Mouse (Mus musculus): ENCODE results near the gene Mmp14.

The Mmp14 gene

DNA sequence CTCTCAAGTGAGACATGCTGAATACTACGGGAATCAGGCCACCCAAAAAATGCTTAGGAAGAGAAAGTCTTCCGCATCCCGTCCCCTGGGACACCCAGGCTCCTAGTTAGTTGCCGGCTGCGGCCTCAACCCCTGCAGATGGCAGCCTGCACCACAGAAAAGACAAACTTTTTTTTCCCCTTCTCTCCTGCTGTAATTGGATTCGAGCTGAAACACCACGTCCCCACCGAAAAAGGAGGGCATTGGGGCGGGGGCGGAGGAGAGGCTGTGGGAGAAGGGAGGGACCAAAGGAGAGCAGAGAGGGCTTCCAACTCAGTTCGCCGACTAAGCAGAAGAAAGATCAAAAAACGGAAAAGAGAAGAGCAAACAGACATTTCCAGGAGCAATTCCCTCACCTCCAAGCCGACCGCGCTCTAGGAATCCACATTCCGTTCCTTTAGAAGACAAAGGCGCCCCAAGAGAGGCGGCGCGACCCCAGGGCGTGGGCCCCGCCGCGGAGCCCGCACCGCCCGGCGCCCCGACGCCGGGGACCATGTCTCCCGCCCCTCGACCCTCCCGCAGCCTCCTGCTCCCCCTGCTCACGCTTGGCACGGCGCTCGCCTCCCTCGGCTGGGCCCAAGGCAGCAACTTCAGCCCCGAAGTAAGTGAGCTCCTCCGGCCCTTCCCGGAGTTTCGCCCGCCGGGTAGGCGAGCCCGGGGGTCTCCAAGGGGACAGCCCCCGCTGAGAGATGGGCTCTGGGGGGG lies at the start of gene Mmp14:
Mmp14 (plus strand) TSS at position 279 of the 744 bp plus-strand sequence.
- no peak for DNase-seq (ENCODE audit: extremely low spot score, low read depth, low spot score)

DNA sequence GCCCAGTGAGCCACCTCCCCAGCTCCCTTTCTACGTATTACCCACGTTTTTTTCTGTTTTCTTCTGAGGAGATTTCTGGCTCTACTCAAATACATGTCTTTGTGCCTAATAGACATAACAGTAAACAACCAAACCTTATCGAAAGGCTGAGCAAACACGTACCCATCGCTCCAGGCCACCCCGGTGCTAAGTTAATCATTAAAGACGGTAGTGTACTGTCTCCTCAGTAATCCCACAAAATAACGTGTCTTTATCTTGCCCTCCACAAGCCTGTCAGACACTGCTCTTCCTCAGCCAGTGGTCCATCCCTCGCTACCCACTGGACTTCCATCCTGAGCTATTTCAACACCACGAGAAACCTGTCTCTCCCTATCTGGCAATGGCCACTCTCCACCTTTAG lies 49.6 kb upstream of the Mmp14 start:
- DNase-seq (ENCODE audit: extremely low spot score, low read depth, low spot score) = no peak

DNA sequence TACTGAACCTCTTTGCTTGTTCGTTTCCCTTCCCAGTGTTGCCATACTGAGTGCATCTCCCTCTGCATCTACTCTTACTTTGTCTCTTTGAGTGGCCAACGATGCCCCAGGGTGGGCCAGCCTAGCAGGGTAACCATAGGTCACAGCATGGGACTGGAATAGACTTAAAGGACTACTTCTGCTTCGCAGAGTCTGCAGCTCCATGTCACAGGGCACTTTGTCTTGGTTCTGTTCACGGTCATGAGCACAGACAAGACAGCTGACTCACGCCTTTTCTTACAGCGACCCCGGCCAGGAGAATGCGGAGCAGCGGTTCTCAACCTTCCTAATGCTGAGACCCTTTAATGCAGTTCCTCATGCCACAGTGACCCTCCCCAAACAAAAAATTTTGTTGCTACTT lies 48.8 kb upstream of the Mmp14 start:
- DNase-seq (ENCODE audit: extremely low spot score, low read depth, low spot score) = no peak

DNA sequence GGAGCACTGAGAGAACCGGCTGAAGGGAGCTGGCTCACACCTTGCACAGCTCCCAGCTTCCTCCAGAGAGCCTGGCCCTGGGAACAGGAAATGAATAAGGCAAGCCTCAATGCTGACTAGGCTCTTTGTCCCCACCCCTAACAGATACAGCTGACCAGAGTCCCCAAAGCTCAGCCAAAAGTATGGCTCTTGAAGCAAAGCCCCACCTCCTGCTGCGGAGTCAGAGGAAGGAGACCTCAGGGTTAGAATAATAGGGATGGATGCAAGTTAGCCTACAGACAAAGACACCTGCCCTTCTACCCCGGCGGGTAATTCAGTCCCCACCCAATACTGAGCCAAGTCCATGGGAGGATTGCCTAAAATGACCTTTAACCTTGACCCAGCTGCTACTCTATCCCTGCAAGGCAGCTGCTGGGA lies 48.0 kb upstream of the Mmp14 start:
- no peak for DNase-seq (ENCODE audit: extremely low spot score, low read depth, low spot score)

DNA sequence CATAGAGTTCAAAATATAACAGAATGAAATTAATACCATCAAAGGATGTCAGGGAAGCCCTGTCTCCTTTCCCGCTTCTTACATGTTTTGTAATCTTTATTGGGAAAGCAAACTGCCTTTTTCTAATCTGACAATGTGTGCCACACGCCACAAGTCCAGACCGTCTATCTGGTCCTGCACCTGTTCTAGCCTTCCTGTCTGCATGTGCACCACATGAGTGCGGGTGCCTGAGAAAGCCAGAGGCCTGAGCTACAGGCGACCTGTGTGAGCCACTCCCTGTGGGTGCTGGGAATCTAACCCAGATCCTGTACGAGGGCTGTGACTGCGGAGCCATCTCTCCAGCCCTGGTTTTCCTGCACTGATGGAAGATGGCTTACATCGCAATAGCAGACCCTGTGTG lies 47.0 kb upstream of the Mmp14 start:
- DNase-seq (ENCODE audit: extremely low spot score, low read depth, low spot score) = no peak

DNA sequence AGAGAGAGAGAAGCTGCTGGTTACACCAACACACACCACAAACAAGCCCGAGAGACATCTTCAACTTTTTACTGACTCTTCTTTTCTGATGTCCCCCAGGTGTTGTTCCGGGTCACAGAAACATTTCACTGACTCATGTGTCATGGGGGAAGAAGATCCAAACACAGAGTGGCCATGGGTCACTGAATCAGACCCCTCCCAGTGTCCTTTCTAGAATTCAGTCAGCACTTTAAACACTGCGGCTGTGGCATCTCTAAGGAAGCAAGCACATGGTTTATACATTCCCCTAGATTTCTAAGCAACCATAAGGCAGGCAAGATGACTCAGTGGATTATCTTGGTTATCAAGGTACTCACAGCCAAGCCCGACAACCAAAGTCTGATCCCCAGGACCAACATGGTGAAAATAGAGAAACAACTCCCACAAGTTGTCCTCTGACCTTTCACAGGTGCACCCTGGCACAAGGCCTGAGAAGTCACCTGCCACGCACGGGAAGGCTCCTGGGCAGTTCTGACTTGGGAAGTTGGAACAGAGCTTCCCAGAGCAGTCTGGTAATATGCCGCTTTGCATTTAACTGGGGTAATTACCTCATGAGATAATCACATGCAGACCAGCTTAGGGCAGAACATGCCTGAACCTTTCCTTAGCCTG lies 45.3 kb upstream of the Mmp14 start:
- no peak for DNase-seq (ENCODE audit: extremely low spot score, low read depth, low spot score)

DNA sequence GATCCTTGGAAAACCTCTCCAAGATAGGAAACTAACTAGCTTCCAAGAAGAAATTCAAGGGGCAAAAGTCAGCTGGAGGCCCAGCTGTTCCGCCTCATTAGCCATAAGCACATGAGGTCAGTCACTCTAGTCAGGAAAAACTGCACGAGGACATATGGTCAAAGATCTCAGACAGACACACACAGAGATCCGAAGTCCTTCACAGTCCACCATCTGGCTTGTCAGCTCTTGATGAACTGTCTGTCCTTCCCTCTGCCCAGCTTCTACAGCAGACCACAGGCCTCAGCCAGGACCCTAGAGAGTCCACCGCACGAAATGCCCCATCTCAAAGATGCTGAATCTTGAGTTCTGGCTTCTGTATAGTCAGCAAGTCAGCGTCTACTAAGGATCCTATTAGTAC lies 43.9 kb upstream of the Mmp14 start:
- DNase-seq (ENCODE audit: extremely low spot score, low read depth, low spot score) = no peak

DNA sequence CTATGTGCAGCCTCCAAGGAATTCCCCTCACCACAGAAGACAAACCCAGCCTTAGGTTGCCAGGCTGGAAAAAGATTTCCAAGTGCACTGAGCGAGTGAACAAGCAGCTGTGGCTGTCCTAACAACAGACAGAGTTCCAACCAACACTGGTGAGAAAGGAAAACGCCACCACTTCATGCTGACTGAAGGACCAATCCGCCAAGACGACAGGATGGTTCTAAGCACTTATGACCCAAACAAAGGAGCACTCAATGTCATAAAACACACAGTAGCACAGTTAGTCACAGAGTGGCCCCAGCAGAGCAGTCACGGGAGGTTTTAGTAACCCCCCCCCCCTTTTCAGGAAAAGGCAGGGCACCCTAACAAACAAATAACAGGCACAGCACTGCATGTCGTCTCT lies 40.6 kb upstream of the Mmp14 start:
- DNase-seq (ENCODE audit: extremely low spot score, low read depth, low spot score) = no peak

DNA sequence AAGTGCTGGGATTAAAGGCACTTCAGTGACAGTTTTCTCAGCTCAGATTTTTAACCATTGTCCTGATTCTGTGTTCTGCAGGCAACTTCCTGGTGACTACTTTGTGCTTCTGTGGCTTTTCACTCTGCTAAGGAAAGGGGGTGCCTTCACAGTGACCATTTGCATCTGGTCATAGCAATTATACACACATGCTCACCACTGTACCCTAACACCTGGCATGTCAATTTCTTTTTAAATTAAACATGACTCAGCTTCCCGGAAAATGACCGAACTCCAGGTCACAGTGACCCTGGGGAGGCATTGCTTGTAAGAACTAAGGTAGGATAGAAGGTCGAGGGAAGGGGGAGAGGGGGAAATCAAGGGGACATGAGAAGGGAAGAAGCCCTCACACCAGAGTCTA lies 37.6 kb upstream of the Mmp14 start:
- no peak for DNase-seq (ENCODE audit: extremely low spot score, low read depth, low spot score)

DNA sequence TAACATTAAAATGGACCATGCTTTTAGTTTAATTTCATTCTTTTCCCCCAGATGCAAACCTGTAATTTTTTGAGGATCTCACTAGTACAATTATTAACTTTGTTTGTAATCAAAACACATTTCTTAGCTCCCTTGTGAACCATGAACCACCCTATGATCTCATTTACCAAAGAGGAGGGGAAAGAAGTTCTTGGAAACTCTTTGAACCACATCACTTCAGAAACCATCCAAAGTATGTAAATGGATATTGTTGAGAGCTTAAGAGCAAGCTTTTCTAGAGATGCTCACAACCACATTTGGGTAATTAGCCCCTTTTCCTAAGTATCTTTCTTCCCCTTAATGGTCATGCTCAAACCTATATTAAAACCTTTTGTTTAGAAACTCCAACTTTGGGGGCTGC lies 37.1 kb upstream of the Mmp14 start:
- no peak for DNase-seq (ENCODE audit: extremely low spot score, low read depth, low spot score)

DNA sequence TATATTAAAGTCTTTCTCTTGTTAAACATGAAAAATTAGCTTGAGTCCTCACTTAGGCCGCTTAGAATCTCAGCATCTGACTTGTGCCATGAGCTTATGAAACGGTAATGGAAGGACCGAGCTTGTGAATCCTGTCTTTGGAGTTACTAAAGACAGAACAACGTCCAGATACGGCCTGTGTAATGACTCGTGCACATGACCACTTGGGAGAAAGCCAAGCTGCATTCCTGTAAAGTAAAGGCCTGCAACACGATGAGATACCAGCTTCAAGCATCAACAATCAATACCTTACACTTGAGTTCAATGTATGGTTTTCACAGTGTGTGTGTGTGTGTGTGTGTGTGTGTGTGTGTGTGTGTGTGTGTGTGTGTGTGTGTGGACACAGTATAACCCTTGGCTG lies 34.7 kb upstream of the Mmp14 start:
- no peak for DNase-seq (ENCODE audit: extremely low spot score, low read depth, low spot score)

DNA sequence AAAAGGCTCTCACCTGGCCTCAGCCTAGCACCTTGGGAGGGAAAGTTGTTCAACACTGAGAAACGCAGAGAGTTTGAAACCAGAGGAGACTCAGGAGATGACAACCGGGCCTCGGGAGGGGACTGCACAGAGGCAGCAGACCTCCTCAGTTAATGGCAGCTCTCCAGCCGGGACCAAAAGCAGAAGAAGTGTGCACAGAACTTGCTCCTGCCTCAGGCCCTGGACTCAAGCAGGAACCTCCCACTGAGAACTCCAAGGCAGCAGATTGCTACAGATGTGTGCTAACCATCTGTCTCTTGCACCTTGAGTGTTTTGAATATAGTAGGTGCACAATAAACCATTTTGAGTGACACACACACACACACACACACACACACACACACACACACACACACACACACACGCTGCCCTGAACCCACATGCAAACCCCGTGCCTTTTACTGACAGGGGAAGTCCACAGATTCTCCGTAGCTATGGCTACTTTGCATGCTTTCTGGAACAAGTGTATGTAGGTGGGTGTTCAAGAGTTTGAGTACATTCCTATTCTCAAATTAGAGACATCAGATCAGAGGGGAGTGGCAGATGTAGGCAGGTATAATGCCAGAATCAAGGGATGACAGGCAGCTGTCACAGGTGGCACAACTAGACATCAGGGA lies 33.4 kb upstream of the Mmp14 start:
- no peak for DNase-seq (ENCODE audit: extremely low spot score, low read depth, low spot score)

DNA sequence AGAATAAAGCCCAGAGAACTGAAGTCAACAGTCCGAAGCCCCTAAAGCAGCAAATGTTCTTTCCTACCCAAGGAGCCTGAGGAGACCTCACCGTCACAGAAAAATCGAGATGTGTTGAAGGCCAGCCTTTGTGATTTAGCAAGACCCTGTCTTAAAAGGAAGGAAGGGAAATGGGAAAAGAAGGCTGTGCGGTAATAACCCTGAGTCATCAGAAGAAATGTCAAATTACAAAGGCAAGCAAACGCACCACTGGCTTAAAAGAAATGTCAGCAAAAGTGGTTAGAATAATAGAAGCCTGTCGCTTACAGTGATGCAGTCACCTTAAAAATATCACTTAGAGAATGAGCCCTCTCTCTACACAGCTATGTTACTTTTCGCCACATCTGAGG lies 32.9 kb upstream of the Mmp14 start:
- no peak for DNase-seq (ENCODE audit: extremely low spot score, low read depth, low spot score)

DNA sequence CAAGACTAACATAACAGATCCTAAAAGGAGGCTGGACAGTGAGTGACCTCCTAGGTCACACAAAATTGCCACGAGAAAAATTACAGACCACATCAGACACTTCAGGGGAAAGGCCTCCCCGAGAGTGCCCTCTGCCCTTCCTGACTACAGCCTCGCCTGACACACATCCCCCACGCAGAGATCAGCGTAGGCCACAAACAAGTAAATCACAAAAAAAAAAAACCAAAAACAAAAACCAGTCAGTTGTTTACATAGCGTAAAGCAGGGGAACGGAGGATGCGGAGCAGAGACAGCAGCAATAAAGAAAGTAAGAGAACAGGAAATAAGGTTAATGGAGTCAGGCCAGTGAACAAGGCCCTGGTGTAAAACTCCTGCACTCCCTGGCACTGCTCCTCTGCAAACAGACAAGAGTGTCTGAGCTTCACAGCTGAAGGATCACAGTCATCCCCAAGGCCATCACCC lies 32.5 kb upstream of the Mmp14 start:
- no peak for DNase-seq (ENCODE audit: extremely low spot score, low read depth, low spot score)

DNA sequence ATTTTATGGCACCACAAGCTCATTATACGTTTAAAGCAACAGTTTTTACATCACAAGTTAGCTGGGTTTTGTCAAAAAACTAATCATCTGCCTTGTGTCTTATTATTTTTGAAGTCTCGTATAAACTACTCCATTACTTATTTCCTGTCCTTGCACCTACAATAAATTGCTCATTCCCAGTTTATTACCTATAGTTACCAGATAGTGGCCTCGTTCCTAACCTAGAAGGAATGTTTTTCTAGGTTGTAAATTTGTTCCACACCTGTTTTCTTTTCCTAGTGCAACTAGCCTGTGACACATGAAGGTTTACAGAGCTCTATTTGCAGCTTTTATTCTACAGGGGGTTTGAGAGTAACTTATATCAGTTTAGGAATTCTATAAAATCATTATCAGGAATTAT lies 29.7 kb upstream of the Mmp14 start:
- no peak for DNase-seq (ENCODE audit: extremely low spot score, low read depth, low spot score)

DNA sequence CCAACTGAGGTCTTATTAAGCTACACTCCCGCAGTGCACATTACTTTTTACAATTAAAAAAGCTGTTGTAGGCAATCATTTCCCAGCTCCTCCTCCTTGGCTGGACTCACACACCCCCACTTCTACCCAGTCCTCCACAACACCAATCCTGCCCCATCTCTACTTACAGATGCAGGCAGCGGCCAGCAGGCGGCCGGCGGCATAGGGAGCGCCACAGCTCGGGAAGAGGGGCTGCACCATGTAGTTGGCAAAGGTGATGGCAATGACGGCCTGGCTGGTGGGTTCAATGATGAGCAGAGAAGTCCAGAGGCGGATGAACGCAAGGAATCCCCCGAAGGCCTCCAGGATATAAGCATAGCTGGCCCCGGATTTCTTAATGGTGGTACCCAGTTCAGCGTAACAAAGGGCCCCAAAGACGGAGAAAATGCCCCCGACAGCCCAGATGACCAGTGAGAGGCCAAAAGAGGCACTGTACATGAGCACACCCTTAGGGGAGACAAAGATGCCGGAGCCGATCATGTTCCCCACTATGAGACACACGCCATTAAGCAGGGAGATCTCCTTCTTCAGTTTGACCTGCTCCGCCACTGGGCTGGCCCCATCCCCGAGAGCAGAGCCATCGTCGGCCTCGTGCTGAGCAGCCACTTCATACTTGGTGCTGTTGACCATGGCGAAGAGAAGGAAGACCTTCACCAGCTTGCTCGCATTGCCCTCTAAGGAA lies 22.9 kb upstream of the Mmp14 start:
- no peak for DNase-seq (ENCODE audit: extremely low spot score, low read depth, low spot score)

DNA sequence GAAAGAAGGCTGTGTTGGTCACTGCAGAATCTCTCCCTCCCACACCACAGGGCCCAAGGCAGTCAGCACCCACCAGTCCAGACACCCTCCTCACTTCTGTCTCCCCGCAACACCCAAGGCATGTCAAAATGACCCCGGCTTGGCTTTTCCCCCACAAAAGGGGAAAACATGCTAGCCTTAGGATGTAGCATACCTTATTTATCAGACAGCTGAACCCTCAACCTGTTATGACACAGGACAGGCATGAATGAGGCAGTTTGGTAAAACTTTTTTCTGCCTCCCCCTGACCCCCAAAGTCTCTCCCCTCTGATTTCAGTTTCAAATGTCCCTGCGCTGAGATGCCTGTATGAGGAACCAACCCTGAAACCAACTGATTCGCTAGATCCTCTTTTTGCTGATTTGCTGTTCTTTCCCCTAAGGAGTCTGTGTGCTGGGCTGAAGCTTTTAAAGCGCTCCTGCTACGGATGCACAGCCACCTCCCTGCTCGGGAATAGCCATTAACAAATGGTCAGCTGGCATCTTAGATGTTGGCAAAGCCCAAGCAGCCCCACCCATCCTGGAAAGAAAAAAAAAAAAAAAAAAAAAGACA lies 22.3 kb upstream of the Mmp14 start:
- no peak for DNase-seq (ENCODE audit: extremely low spot score, low read depth, low spot score)

DNA sequence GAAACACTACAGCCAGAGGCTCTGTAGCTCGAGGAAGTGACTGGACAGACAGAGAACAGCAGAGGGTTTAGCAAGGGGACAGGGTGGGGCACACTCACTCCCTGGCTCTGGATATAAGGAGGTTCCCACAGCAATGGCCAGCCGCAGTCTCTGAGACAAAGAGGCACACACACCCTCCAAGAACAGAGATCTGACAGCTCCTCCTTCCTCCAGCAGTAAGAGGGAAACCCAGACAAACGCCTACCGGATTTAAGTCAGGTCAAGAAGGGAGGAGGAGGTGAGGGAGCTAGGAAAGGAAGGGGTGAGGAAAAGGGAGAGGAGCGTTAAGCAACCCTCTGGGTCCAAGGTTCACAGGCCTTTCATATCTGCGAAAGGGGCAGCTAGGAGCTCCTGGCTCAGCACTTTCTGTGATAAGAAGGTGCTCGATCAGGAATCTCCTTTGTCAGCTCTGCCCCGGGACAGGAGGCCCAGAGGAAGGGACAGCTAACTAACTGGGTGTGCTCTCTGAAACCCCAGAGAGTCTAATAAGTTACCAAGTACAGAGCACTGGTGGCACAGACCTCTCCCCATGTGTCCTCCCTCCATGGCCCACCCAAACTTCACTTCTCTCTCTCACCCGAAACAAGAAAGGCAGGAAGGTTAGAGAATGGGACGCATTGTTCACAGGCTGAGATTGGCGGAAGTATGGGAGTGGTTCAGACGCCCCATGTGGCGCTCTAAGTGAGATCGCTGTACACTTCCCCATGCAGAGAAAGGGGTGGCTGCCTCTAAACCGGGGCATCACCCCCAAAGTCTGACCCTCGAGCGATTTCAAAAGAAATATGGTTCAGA lies 21.2 kb upstream of the Mmp14 start:
- no peak for DNase-seq (ENCODE audit: extremely low spot score, low read depth, low spot score)

DNA sequence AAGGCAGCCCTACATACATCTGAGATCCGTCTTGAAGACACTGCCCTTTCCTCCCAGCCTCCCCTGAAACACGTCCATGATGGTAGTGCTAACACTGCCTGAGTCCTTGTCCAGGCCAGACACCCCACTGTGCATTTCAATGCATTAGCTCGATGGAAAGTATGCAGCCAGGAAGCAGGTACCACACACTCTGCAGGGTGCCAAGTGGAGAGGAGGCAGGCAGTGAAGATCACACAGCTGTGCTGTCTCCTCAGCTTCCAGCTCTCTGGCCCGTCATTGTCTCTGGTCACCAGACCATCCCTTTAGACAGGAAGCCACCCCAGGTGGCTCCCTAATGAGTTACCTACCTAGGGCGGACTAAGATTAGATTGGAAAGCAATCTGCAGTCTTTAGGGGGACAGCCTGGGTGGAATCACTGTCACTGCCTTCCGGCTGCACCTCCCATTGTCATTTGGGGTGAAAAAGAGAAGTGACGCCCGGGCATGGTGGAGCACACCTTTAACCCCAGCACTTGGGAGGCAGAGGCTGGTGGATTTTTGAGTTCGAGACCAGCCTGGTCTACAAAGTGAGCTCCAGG lies 19.3 kb upstream of the Mmp14 start:
- DNase-seq (ENCODE audit: extremely low spot score, low read depth, low spot score) = no peak

DNA sequence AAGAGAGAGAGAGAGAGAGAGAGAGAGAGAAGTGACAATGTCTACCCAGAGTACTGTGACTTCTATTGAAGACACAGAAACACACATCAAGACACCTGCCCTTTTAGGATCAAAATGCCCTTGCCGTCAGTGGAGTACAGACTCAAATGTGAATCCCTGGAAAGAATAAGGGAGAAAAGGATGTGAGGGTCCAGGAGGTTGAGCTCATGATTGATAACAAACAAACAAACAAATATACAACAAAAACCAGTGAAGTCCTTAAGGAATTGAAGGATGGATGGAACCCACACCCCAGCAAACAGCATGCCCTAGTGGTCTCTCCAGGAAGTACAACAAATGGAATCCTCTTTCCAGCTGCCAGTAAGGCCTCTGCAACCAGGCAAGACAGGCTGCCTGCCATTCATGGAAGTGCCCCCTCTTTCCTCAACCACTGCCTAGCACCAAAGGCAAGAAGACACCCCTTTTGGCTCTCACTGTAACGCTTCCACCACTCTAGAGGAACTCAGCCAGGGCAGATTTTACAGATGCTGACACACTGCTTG lies 18.7 kb upstream of the Mmp14 start:
- no peak for DNase-seq (ENCODE audit: extremely low spot score, low read depth, low spot score)
